In genomic region chr5:44872243-44872642, GRCm38 (mm10) we compare ENCODE assay signal across 20 mouse cellular contexts.
DNase-seq lines count a peak whose midpoint lies in the region; ATAC-seq lines count a peak whose summit lies in the region.
"Had no signal": no experiment of that assay in that cellular context is flagged by ENCODE, and none has a peak within 500 bp of the region (broad histone marks: within the 10 kb centered on the region; RNA-seq: fewer than 3 reads in every experiment).

No protein-coding gene starts in this region.

- no peaks in the 10 kb centered on the region for H3K9me3 ChIP-seq in forebrain, embryonic 14.5 days (replicated peaks; ENCODE audit: control insufficient read depth, low read length)
- H3K9me3 ChIP-seq in forebrain, embryonic 12.5 days, result no peaks in the 10 kb centered on the region
- H3K9me3 ChIP-seq in intestine, embryonic 15.5 days, result no peaks in the 10 kb centered on the region
- H3K9me3 ChIP-seq: heart, embryonic 15.5 days; hindbrain, embryonic 10.5 days; kidney, embryonic 15.5 days; liver, embryonic 13.5 days; lung, embryonic 15.5 days; neural tube, embryonic 12.5 days had no signal

- DNase-seq in forebrain, embryonic 14.5 days (ENCODE audit: low spot score), result peak; percentile 17
- DNase-seq in left cerebral cortex, postnatal 14 days (ENCODE audit: low spot score in 2 of 2), result peak; percentile 19 to 46
- DNase-seq in left cerebral cortex, postnatal 4 days, result no peak
- peak; percentile 11 to 21 for DNase-seq in frontal cortex, postnatal 14 days (ENCODE audit: low spot score in 2 of 2)
- peak; percentile 7 for DNase-seq in right cerebral cortex, postnatal 14 days
- DNase-seq in urinary bladder, postnatal 10 days (ENCODE audit: low spot score), result no peak
- DNase-seq: cerebellum, adult 11-12 months; cerebellum, postnatal 36 days; gastrocnemius, adult 2 months; heart, adult 18-20 months; liver, embryonic 13.5 days; thymus, postnatal 25 days had no signal

- ATAC-seq in forebrain, embryonic 14.5 days, result no peak
- ATAC-seq in forebrain, embryonic 12.5 days (ENCODE audit: low FRiP score), result no peak
- ATAC-seq in intestine, embryonic 15.5 days, result no peak
- ATAC-seq: intestine, embryonic 16.5 days had no signal

- intact Hi-C loops in left cerebral cortex, postnatal 14 days (cut with DNase I), result loop anchor here (5.0 to 10.0 kb wide), 2 partner anchors 70 to 387 kb away; no protein-coding TSS in a partner anchor
- intact Hi-C loops in left cerebral cortex, postnatal 4 days (cut with DNase I), result no loop called here

- H3K9ac ChIP-seq in forebrain, embryonic 14.5 days (ENCODE audit: low read length), result no peak overlapping the region
- no peak overlapping the region for H3K9ac ChIP-seq in forebrain, embryonic 12.5 days
- no peak overlapping the region for H3K9ac ChIP-seq in intestine, embryonic 15.5 days
- H3K9ac ChIP-seq: heart, embryonic 15.5 days; kidney, embryonic 15.5 days; liver, embryonic 13.5 days; lung, embryonic 15.5 days; neural tube, embryonic 12.5 days had no signal

- no peak overlapping the region for H3K27ac ChIP-seq in forebrain, embryonic 14.5 days (ENCODE audit: low read depth, low read length)
- H3K27ac ChIP-seq in forebrain, embryonic 12.5 days, result no peak overlapping the region
- H3K27ac ChIP-seq in intestine, embryonic 15.5 days, result no peak overlapping the region
- H3K27ac ChIP-seq: gastrocnemius, adult 2 months; heart, embryonic 15.5 days; hindbrain, embryonic 10.5 days; kidney, embryonic 15.5 days; liver, embryonic 13.5 days; lung, embryonic 15.5 days; neural tube, embryonic 12.5 days had no signal

- no peak overlapping the region for H3K4me3 ChIP-seq in forebrain, embryonic 14.5 days (ENCODE audit: low read depth, low read length)
- H3K4me3 ChIP-seq in forebrain, embryonic 12.5 days (replicated peaks), result no peak overlapping the region
- H3K4me3 ChIP-seq in intestine, embryonic 15.5 days (replicated peaks), result no peak overlapping the region
- H3K4me3 ChIP-seq: gastrocnemius, adult 2 months; heart, embryonic 15.5 days; hindbrain, embryonic 10.5 days; kidney, embryonic 15.5 days; liver, embryonic 13.5 days; lung, embryonic 15.5 days; neural tube, embryonic 12.5 days had no signal

- H3K4me1 ChIP-seq in forebrain, embryonic 14.5 days (ENCODE audit: control insufficient read depth, insufficient read depth, low read length), result no peaks in the 10 kb centered on the region
- H3K4me1 ChIP-seq in forebrain, embryonic 12.5 days, result no peaks in the 10 kb centered on the region; the same call in 1 of the 2 replicates
- no peaks in the 10 kb centered on the region; the same call in 1 of the 2 replicates for H3K4me1 ChIP-seq in intestine, embryonic 15.5 days (replicated peaks)
- H3K4me1 ChIP-seq: heart, embryonic 15.5 days; hindbrain, embryonic 10.5 days; kidney, embryonic 15.5 days; liver, embryonic 13.5 days; neural tube, embryonic 12.5 days had no signal

- no peaks in the 10 kb centered on the region for H3K27me3 ChIP-seq in forebrain, embryonic 14.5 days (replicated peaks; ENCODE audit: control insufficient read depth, insufficient read depth, low read length)
- no peaks in the 10 kb centered on the region for H3K27me3 ChIP-seq in forebrain, embryonic 12.5 days
- H3K27me3 ChIP-seq in intestine, embryonic 15.5 days (replicated peaks), result no peaks in the 10 kb centered on the region
- H3K27me3 ChIP-seq: heart, embryonic 15.5 days; kidney, embryonic 15.5 days; liver, embryonic 13.5 days; lung, embryonic 15.5 days; neural tube, embryonic 12.5 days had no signal

- H3K4me2 ChIP-seq in forebrain, embryonic 14.5 days (ENCODE audit: low read length), result no peak overlapping the region
- no peak overlapping the region for H3K4me2 ChIP-seq in forebrain, embryonic 12.5 days
- H3K4me2 ChIP-seq in intestine, embryonic 15.5 days (replicated peaks), result no peak overlapping the region
- H3K4me2 ChIP-seq: heart, embryonic 15.5 days; kidney, embryonic 15.5 days; liver, embryonic 13.5 days; lung, embryonic 15.5 days; neural tube, embryonic 12.5 days had no signal

- no peaks in the 10 kb centered on the region for H3K36me3 ChIP-seq in forebrain, embryonic 14.5 days (ENCODE audit: control insufficient read depth, insufficient read depth, low read length)
- H3K36me3 ChIP-seq in forebrain, embryonic 12.5 days (replicated peaks), result no peaks in the 10 kb centered on the region
- H3K36me3 ChIP-seq in intestine, embryonic 15.5 days, result no peaks in the 10 kb centered on the region
- H3K36me3 ChIP-seq: heart, embryonic 15.5 days; hindbrain, embryonic 10.5 days; kidney, embryonic 15.5 days; liver, embryonic 13.5 days; lung, embryonic 15.5 days; neural tube, embryonic 12.5 days had no signal

- 55% methylated on average over 7 of the region's 7 CpGs for WGBS in forebrain, embryonic 14.5 days
- WGBS in forebrain, embryonic 12.5 days, result 69% methylated on average over 7 of the region's 7 CpGs
- 57% methylated on average over 7 of the region's 7 CpGs for WGBS in intestine, embryonic 15.5 days

Comparison
In these comparisons a context has a peak if more than half of its experiments do, and no peak if none do; other contexts are left out.
1. DNase-seq: peak in forebrain, embryonic 14.5 days (single experiment), left cerebral cortex, postnatal 14 days (2 of 2), frontal cortex, postnatal 14 days (2 of 2) and right cerebral cortex, postnatal 14 days (single experiment); none in left cerebral cortex, postnatal 4 days (single experiment) and urinary bladder, postnatal 10 days (single experiment).